Mouse (Mus musculus): Measurements from ENCODE around the gene Knstrn. TPM values are rescaled to one million over a fixed set of nuclear protein-coding genes. Genes with fewer than 3 reads are reported as not detected.

Gene Knstrn
- polyA plus RNA-seq, 1 experiment from 2014 or later: 127 TPM

GRCm38 (mm10) chr2:118881019-118881418 is 67.2 kb downstream of the Knstrn start:
- Histone ChIP-seq H3K27ac (no peak overlapping the region), H3K36me3 (peaks cover 39% of the 10 kb centered on the region), H3K4me3 (no peak overlapping the region), H3K9me3 (no peaks in the 10 kb centered on the region), H3K27me3 (ENCODE audit: insufficient read depth, poor library complexity, severe bottlenecking) (peaks cover 22% of the 10 kb centered on the region), H3K4me1 (peaks cover 5% of the 10 kb centered on the region)
- 81% methylated on average over 4 of the region's 4 CpGs for WGBS
- no peak for DNase-seq (ENCODE audit: low spot score)

DNA sequence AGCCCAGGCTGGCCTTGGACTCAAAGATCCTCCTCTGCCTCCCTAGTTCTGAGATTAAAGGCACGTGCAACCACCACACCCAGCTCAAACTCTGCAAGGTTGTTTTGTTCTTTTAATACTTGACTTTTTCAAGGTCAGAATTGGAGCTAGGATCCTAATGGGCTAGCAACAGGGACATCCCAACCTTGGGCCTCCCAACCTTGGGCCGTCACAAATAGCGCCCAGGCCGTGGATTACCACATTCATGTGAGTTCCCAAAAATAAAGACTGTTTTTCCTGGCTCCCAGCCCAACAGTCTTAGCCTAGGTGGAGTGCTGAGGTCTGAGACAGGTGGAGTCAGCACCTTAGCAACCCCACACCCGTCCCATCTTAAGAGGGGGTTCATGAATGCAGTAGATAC is 68.2 kb downstream of the Knstrn start:
- H3K9me3 ChIP-seq: no peaks in the 10 kb centered on the region

DNA sequence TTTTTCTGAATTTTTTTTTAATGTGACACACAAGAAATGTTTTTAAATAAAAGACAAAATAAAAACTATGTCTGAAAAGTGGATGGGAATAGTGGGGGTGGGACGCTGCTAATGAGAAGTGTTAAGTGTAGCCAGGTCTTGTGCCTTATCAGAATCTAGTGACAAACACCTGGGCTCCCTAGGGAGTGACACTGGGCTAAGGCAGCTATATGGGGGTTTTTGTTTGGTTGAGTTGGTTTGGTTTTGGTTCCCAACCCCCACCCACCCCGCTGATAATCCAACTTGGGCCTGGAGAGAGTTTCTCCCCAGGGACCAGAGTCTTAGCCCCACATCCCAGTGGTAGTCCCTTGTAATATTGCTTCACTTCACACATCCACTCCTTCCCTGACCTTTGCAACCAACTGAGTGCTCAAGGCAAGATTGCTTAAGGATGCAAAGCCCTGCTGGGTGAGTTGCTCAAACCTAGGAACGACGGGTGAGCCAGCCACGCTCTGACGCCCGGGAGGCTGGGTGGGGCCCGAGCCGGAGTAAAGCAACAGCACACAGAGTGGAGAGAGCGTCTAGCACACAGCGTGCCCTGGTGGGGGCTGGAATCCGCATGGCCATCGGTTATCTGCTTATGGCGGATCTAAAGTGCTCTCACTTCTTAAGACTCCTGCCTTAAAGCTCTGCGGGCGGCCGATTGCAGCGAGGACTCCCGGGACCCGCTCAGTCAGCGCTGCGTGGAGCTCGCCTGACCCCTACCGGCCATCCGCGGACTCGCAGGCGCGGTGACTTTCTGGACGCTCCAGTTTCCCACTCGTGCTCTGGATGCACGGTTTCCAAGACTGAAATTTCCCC is 69.3 kb downstream of the Knstrn start:
- 3% methylated on average over 32 of the region's 32 CpGs for WGBS
- no peaks in the 10 kb centered on the region for H3K9me3 ChIP-seq
- DNase-seq (ENCODE audit: low spot score): peak; percentile 91
- peaks cover 42% of the 10 kb centered on the region for H3K27me3 ChIP-seq (ENCODE audit: insufficient read depth, poor library complexity, severe bottlenecking)
- H3K27ac ChIP-seq: peak overlapping the region; percentile 74
- H3K4me3 ChIP-seq: peak overlapping the region; percentile 55
- H3K4me1 ChIP-seq: peaks cover 12% of the 10 kb centered on the region
- peaks cover 21% of the 10 kb centered on the region for H3K36me3 ChIP-seq

More for the DNA sequence above, 68.2 kb downstream of the Knstrn start:
- H3K36me3 ChIP-seq: peaks cover 31% of the 10 kb centered on the region
- no peak for DNase-seq (ENCODE audit: low spot score)
- WGBS: 80% methylated on average over 5 of the region's 5 CpGs
- H3K4me1 ChIP-seq: peaks cover 5% of the 10 kb centered on the region
- no peak overlapping the region for H3K27ac ChIP-seq
- peaks cover 31% of the 10 kb centered on the region for H3K27me3 ChIP-seq (ENCODE audit: insufficient read depth, poor library complexity, severe bottlenecking)
- H3K4me3 ChIP-seq: no peak overlapping the region

DNA sequence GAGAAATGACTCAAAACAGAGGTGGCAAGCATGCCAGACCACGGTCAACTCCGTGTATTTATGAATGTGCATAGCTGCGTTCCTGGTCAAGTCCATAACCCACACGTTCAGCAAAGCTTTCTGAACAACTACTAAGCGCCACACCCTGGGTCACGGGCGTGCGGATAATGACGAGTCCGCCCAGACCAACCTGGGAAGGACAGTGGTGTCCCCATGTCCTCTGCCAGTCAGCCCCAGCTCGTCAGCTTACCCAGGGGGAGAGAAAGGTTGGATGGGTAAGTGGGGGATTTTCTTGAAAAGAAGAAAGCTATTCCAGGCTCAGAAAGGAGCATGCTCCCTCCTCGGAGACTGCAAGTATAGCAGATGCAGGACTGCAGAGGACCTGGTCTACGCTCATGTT is 73.6 kb downstream of the Knstrn start:
- WGBS: 57% methylated on average over 13 of the region's 13 CpGs

GRCm38 (mm10) chr2:118887845-118888548 is 74.2 kb downstream of the Knstrn start:
- Histone ChIP-seq H3K9me3 (no peaks in the 10 kb centered on the region), H3K27ac (peak overlapping the region; percentile 64), H3K36me3 (no peaks in the 10 kb centered on the region), H3K27me3 (ENCODE audit: insufficient read depth, poor library complexity, severe bottlenecking) (peaks cover 78% of the 10 kb centered on the region), H3K4me3 (peak overlapping the region; percentile 24), H3K4me1 (peaks cover 13% of the 10 kb centered on the region)
- WGBS: 12% methylated on average over 14 of the region's 14 CpGs
- DNase-seq (ENCODE audit: low spot score): peak; percentile 93

More for the DNA sequence above, 73.6 kb downstream of the Knstrn start:
- no peak for DNase-seq (ENCODE audit: low spot score)
- Histone ChIP-seq H3K36me3 (no peaks in the 10 kb centered on the region), H3K4me3 (peak overlapping the region; percentile 24), H3K27ac (peak overlapping the region; percentile 64), H3K9me3 (no peaks in the 10 kb centered on the region), H3K27me3 (ENCODE audit: insufficient read depth, poor library complexity, severe bottlenecking) (peaks cover 73% of the 10 kb centered on the region), H3K4me1 (peaks cover 16% of the 10 kb centered on the region)

GRCm38 (mm10) chr2:118891173-118891572 is 77.4 kb downstream of the Knstrn start:
- peaks cover 12% of the 10 kb centered on the region for H3K4me1 ChIP-seq
- no peak overlapping the region for H3K4me3 ChIP-seq
- no peaks in the 10 kb centered on the region for H3K9me3 ChIP-seq
- H3K27me3 ChIP-seq (ENCODE audit: insufficient read depth, poor library complexity, severe bottlenecking): peaks cover 87% of the 10 kb centered on the region
- 89% methylated on average over 4 of the region's 4 CpGs for WGBS
- no peak overlapping the region for H3K27ac ChIP-seq
- DNase-seq (ENCODE audit: low spot score): no peak
- H3K36me3 ChIP-seq: no peaks in the 10 kb centered on the region

- peak overlapping the region; percentile 42 for H3K27ac ChIP-seq
Measured at GRCm38 (mm10) chr2:118895990-118896913, 82.4 kb downstream of the Knstrn start.

DNA sequence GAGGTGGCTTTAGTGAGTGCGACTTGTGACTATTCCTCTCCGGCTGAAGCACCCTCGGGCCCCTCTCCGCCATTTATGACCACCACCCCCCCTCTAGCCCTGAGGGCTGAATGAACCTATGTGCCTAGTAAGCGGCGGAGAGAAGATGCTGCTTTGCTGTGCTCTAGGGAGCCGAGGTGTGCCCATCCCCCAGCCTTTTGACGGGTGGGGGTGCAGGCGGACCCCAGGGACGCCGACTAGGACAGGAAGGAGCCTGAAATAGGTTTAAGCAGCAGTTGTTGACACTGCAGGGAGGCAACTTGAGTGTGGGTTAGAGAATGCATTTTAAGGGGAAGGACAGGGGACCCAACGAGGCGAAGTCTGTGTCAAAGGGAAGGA is 83.1 kb downstream of the Knstrn start:
- peaks cover 90% of the 10 kb centered on the region for H3K27me3 ChIP-seq (ENCODE audit: insufficient read depth, poor library complexity, severe bottlenecking)
- H3K4me1 ChIP-seq: peaks cover 38% of the 10 kb centered on the region
- peak overlapping the region; percentile 42 for H3K27ac ChIP-seq
- peak overlapping the region; percentile 65 for H3K4me3 ChIP-seq
- under 1% methylated on average over 13 of the region's 13 CpGs for WGBS
- no peaks in the 10 kb centered on the region for H3K36me3 ChIP-seq
- no peaks in the 10 kb centered on the region for H3K9me3 ChIP-seq
- no peak for DNase-seq (ENCODE audit: low spot score)

More at GRCm38 (mm10) chr2:118895990-118896913, 82.4 kb downstream of the Knstrn start:
- H3K36me3 ChIP-seq: no peaks in the 10 kb centered on the region
- DNase-seq (ENCODE audit: low spot score): no peak
- peak overlapping the region; percentile 65 for H3K4me3 ChIP-seq
- WGBS: under 1% methylated on average over 38 of the region's 38 CpGs
- peaks cover 96% of the 10 kb centered on the region for H3K27me3 ChIP-seq (ENCODE audit: insufficient read depth, poor library complexity, severe bottlenecking)
- H3K4me1 ChIP-seq: peaks cover 38% of the 10 kb centered on the region
- H3K9me3 ChIP-seq: no peaks in the 10 kb centered on the region

GRCm38 (mm10) chr2:118897392-118897791 is 83.6 kb downstream of the Knstrn start:
- peak overlapping the region; percentile 65; the same call in 1 of the 2 replicates for H3K4me3 ChIP-seq
- H3K36me3 ChIP-seq: no peaks in the 10 kb centered on the region
- DNase-seq (ENCODE audit: low spot score): no peak
- WGBS: 2% methylated on average over 7 of the region's 7 CpGs
- H3K27me3 ChIP-seq (ENCODE audit: insufficient read depth, poor library complexity, severe bottlenecking): peaks cover 85% of the 10 kb centered on the region
- no peaks in the 10 kb centered on the region for H3K9me3 ChIP-seq
- H3K4me1 ChIP-seq: peaks cover 41% of the 10 kb centered on the region
- H3K27ac ChIP-seq: no peak overlapping the region

GRCm38 (mm10) chr2:118897808-118898207 is 84.0 kb downstream of the Knstrn start:
- Histone ChIP-seq H3K27me3 (ENCODE audit: insufficient read depth, poor library complexity, severe bottlenecking) (peaks cover 81% of the 10 kb centered on the region), H3K9me3 (no peaks in the 10 kb centered on the region), H3K4me1 (peaks cover 46% of the 10 kb centered on the region), H3K36me3 (no peaks in the 10 kb centered on the region), H3K27ac (no peak overlapping the region), H3K4me3 (peak overlapping the region; percentile 16; the same call in 1 of the 2 replicates)
- WGBS: 2% methylated on average over 11 of the region's 11 CpGs
- no peak for DNase-seq (ENCODE audit: low spot score)

DNA sequence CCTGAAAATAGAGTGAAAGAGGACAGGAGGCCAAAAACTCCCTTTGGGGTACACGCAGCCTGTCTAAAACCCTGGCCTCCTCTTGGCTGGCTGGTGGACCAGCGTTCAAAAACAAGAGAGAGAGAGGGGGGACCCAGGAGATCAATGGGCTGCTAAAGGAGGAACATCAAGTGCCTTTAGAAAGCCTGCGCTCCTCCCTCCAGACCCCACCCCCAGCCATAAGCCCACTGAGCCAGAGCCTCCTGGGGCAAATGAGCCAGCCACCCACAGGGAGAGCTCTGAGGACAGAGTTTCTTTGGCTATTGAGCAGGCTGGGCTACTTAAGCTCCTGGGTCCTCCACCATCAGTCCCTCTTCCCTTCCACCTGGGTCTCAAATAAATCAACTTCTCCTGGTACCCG is 85.0 kb downstream of the Knstrn start:
- WGBS: 2% methylated on average over 4 of the region's 4 CpGs
- H3K4me1 ChIP-seq: peaks cover 55% of the 10 kb centered on the region

GRCm38 (mm10) chr2:118899306-118899705 is 85.5 kb downstream of the Knstrn start:
- Histone ChIP-seq H3K27ac (no peak overlapping the region), H3K9me3 (no peaks in the 10 kb centered on the region), H3K4me3 (no peak overlapping the region), H3K4me1 (peaks cover 61% of the 10 kb centered on the region), H3K36me3 (no peaks in the 10 kb centered on the region), H3K27me3 (ENCODE audit: insufficient read depth, poor library complexity, severe bottlenecking) (peaks cover 69% of the 10 kb centered on the region)
- WGBS: 11% methylated on average over 7 of the region's 7 CpGs
- DNase-seq (ENCODE audit: low spot score): no peak

More for the DNA sequence above, 85.0 kb downstream of the Knstrn start:
- H3K4me3 ChIP-seq: no peak overlapping the region
- no peak overlapping the region for H3K27ac ChIP-seq
- peaks cover 71% of the 10 kb centered on the region for H3K27me3 ChIP-seq (ENCODE audit: insufficient read depth, poor library complexity, severe bottlenecking)
- no peaks in the 10 kb centered on the region for H3K36me3 ChIP-seq
- DNase-seq (ENCODE audit: low spot score): no peak
- no peaks in the 10 kb centered on the region for H3K9me3 ChIP-seq

Measured in heart, embryonic 10.5 days (tissue).